Mouse (Mus musculus) erythroblast, embryonic 14.5 days (primary cell): ENCODE data around the gene Pwwp2b.

Source experiments
- GATA1 ChIP-seq: IDR thresholded peaks from 2 replicates; pipeline ENCODE4 v1.6.1; 2012; ENCODE audit warnings: low read length, inconsistent platforms, mixed read lengths
- TAL1 ChIP-seq: IDR thresholded peaks from 3 replicates; pipeline ENCODE4 v1.6.1; 2012; ENCODE audit warnings: low read length, inconsistent platforms, mixed read lengths

DNA sequence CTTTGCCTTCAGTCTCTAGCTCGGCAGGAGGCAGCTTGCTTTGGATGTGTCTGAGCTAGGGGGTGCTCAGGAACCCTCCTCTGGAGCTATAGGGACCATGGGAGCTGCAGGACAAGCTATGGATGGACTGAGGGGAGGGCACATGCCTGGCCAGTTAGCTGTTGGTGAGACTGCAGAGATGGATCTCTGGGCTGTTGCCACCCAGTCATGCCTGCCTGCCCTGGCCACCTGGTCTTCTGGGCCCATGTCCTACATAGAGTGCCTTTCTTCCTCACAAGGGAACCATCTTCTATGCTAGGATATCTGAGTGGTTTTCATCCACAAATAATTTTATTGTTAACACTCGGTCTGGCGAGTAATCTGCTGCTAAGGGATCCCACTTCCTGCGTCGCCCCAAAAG, 28.8 kb upstream of the Pwwp2b start:
- no peak for TF ChIP-seq GATA1
- no peak for TF ChIP-seq TAL1
